Mouse (Mus musculus) small intestine, adult 2 months (tissue): ENCODE measurements around the gene D8Ertd738e.

ENCODE experiments used
- CTCF ChIP-seq: fragments of 200-500 bp; IDR thresholded peaks from 2 replicates; pipeline ENCODE4 v1.5.1; 2012; ENCODE audit warnings: low read depth, mild to moderate bottlenecking, control low read depth, inconsistent platforms, low read length, moderate library complexity, mixed read lengths; ENCODE audit not compliant: insufficient replicate concordance, insufficient read length; ENCODE audit errors: extremely low read depth
- POLR2A ChIP-seq: fragments of 200-500 bp; IDR thresholded peaks from 2 replicates; pipeline ENCODE4 v1.6.1; 2012; ENCODE audit warnings: low read depth, mild to moderate bottlenecking, control low read depth, inconsistent platforms, low read length, moderate library complexity

GRCm38 (mm10) chr8:84210167-84210791 is 39.2 kb downstream of the D8Ertd738e start:
- no peak for TF ChIP-seq POLR2A
- peak; percentile 91 for TF ChIP-seq CTCF
